Mouse (Mus musculus): ENCODE results near the gene Imp3. TPM values are rescaled to one million over a fixed set of nuclear protein-coding genes. Genes with fewer than 3 reads are reported as not detected.

Gene Imp3
- polyA plus RNA-seq, 2 experiments = 95.2 to 165 TPM

DNA sequence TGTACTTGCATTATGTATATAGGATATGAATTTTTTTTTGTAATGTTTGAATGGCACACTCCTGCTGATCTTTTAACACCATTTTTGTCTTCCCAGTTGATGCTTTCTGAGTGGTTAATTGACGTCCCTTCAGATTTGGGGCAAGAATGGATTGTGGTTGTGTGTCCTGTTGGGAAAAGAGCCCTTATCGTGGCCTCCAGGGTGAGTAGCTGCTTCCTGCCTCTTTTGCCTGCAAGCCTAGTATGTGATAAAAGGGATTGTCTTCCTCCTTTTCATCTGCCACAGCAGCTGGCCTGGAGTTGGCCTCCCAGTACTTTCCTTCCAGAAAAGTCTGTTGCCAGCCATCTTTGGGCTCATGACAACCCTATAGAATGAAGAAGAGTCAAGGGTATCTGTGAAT lies 32.9 kb downstream of the Imp3 start:
- H3K4me2 ChIP-seq (replicated peaks; ENCODE audit: low read depth, low read length, severe bottlenecking) = no peak overlapping the region
- no peak overlapping the region for H3K27ac ChIP-seq (replicated peaks; ENCODE audit: low read depth, low read length)
- 85% methylated on average over 2 of the region's 2 CpGs for WGBS
- H3K27me3 ChIP-seq (ENCODE audit: control insufficient read depth, insufficient read depth, low read length) = no peaks in the 10 kb centered on the region
- no peak overlapping the region for H3K9ac ChIP-seq (ENCODE audit: low read depth, low read length, severe bottlenecking)
- ATAC-seq (ENCODE audit: low FRiP score, low read depth) (no peak), DNase-seq (ENCODE audit: low spot score) (no peak)
- no peak for TF ChIP-seq POLR2A (IDR thresholded peaks at IDR 0.05; ENCODE audit: borderline replicate concordance, extremely low read depth, insufficient read depth, insufficient read length)
- peaks cover 23% of the 10 kb centered on the region for H3K36me3 ChIP-seq (ENCODE audit: control insufficient read depth, insufficient read depth, low read length)
- H3K4me3 ChIP-seq (replicated peaks; ENCODE audit: low read length) = no peak overlapping the region
- H3K4me1 ChIP-seq (ENCODE audit: control insufficient read depth, insufficient read depth, low read length) = no peaks in the 10 kb centered on the region
- H3K9me3 ChIP-seq (ENCODE audit: control insufficient read depth, low read length) = no peaks in the 10 kb centered on the region

DNA sequence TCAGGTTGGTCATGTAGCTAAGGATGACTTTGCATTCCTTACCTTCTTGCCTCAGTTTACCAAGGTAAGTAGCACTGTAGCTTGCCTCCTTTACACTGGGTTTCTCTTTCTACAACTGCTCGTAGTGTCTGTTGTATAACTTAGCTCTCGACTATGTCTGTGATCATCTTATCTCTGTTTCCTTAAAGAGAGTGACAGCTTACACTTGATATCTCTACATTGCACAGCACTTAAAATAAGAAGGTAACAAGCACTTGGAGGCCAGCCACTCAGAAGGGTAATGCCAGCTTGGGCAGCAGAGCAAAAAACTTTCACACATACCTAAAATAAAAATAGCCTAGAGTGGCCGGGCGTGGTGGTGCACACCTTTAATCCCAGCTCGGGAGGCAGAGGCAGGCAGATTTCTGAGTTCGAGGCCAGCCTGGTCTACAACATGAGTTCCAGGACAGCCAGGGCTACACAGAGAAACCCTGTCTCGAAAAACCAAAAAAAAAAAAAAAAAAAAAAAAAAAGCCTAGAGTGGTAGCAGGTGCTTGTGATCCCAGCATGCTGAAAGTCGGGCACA lies 36.8 kb downstream of the Imp3 start:
- Histone ChIP-seq H3K9ac (ENCODE audit: low read depth, low read length, severe bottlenecking) (no peak overlapping the region), H3K4me1 (ENCODE audit: control insufficient read depth, insufficient read depth, low read length) (no peaks in the 10 kb centered on the region), H3K4me3 (replicated peaks; ENCODE audit: low read length) (no peak overlapping the region), H3K9me3 (ENCODE audit: control insufficient read depth, low read length) (no peaks in the 10 kb centered on the region), H3K4me2 (replicated peaks; ENCODE audit: low read depth, low read length, severe bottlenecking) (no peak overlapping the region), H3K36me3 (ENCODE audit: control insufficient read depth, insufficient read depth, low read length) (peaks cover 21% of the 10 kb centered on the region; the same call in 1 of the 2 replicates), H3K27ac (replicated peaks; ENCODE audit: low read depth, low read length) (no peak overlapping the region), H3K27me3 (ENCODE audit: control insufficient read depth, insufficient read depth, low read length) (no peaks in the 10 kb centered on the region)
- DNase-seq (ENCODE audit: low spot score) (no peak), ATAC-seq (ENCODE audit: low FRiP score, low read depth) (no peak)
- TF ChIP-seq POLR2A (IDR thresholded peaks at IDR 0.05; ENCODE audit: borderline replicate concordance, extremely low read depth, insufficient read depth, insufficient read length) = no peak
- WGBS = 79% methylated on average over 8 of the region's 8 CpGs

DNA sequence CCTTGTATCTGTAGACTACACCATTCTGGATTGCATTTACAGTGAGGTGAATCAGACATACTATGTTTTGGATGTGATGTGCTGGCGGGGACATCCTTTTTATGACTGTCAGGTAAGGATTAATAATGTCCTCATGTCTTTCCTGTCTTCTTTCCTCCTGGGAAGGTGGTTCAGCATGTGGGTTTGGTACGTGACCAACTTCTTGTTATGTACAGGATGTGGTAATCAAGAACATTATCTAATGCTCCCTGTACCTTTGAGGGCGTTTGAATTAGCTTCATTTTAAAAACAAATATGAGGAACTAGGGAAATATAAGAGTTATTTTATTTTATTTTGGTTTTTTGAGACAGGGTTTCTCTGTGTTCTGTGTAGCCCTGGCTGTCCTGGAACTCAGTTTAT lies 37.9 kb downstream of the Imp3 start:
- ATAC-seq (ENCODE audit: low FRiP score, low read depth) (no peak), DNase-seq (ENCODE audit: low spot score) (no peak)
- no peaks in the 10 kb centered on the region for H3K27me3 ChIP-seq (ENCODE audit: control insufficient read depth, insufficient read depth, low read length)
- no peak overlapping the region for H3K27ac ChIP-seq (replicated peaks; ENCODE audit: low read depth, low read length)
- no peak for TF ChIP-seq POLR2A (IDR thresholded peaks at IDR 0.05; ENCODE audit: borderline replicate concordance, extremely low read depth, insufficient read depth, insufficient read length)
- H3K9ac ChIP-seq (ENCODE audit: low read depth, low read length, severe bottlenecking) = no peak overlapping the region
- H3K4me1 ChIP-seq (ENCODE audit: control insufficient read depth, insufficient read depth, low read length) = no peaks in the 10 kb centered on the region
- WGBS = 72% methylated on average over 3 of the region's 3 CpGs
- H3K36me3 ChIP-seq (ENCODE audit: control insufficient read depth, insufficient read depth, low read length) = peaks cover 26% of the 10 kb centered on the region
- H3K4me3 ChIP-seq (replicated peaks; ENCODE audit: low read length) = no peak overlapping the region
- H3K4me2 ChIP-seq (replicated peaks; ENCODE audit: low read depth, low read length, severe bottlenecking) = no peak overlapping the region
- no peaks in the 10 kb centered on the region for H3K9me3 ChIP-seq (ENCODE audit: control insufficient read depth, low read length)

DNA sequence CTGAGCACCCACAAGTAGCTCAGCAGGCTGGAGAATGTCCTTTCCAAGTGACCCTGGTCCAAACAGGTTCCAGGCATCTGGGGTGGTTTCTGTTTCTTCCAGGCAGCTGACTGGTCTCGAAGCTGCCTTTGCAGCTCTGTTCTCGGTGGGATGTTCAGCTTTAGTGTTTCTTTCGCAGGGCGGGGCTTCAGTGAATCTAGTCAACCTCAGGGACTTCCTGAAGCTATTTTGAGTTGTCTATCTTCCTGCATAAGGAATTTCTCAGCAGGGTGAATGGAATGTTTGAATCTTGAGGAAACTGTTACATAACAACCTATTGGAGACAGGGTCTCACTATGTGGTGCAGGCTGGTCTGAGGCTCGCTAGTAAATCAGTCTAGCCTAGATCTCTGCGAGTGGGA lies 42.9 kb downstream of the Imp3 start:
- Histone ChIP-seq H3K9ac (ENCODE audit: low read depth, low read length, severe bottlenecking) (no peak overlapping the region), H3K9me3 (ENCODE audit: control insufficient read depth, low read length) (no peaks in the 10 kb centered on the region), H3K4me3 (replicated peaks; ENCODE audit: low read length) (no peak overlapping the region), H3K36me3 (ENCODE audit: control insufficient read depth, insufficient read depth, low read length) (peaks cover 19% of the 10 kb centered on the region), H3K27ac (replicated peaks; ENCODE audit: low read depth, low read length) (no peak overlapping the region), H3K4me2 (replicated peaks; ENCODE audit: low read depth, low read length, severe bottlenecking) (no peak overlapping the region), H3K4me1 (ENCODE audit: control insufficient read depth, insufficient read depth, low read length) (no peaks in the 10 kb centered on the region), H3K27me3 (ENCODE audit: control insufficient read depth, insufficient read depth, low read length) (no peaks in the 10 kb centered on the region)
- ATAC-seq (ENCODE audit: low FRiP score, low read depth) (no peak), DNase-seq (ENCODE audit: low spot score) (no peak)
- no peak for TF ChIP-seq POLR2A (IDR thresholded peaks at IDR 0.05; ENCODE audit: borderline replicate concordance, extremely low read depth, insufficient read depth, insufficient read length)
- WGBS = 89% methylated on average over 6 of the region's 6 CpGs

DNA sequence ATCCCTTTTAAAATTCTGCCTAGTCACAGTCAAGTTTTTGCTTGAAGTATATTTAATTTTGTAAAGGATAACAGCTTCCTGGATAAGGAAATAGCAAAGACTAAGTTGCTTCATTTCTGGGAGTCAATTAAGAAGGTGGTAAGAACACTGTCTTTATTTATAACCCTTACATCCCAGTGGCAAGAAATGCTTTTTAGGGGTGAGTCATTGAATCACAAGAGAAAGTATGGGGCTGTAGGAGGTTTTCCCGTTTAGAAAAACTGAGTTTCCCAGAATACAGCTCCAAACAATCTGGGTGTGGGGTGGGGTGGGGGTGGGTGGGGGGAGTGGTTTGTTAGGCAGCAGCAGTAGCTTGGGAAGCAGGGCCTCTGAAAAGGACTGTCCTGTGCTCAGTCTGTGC lies 44.2 kb downstream of the Imp3 start:
- no peak overlapping the region for H3K4me2 ChIP-seq (replicated peaks; ENCODE audit: low read depth, low read length, severe bottlenecking)
- no peak for TF ChIP-seq POLR2A (IDR thresholded peaks at IDR 0.05; ENCODE audit: borderline replicate concordance, extremely low read depth, insufficient read depth, insufficient read length)
- no peak overlapping the region for H3K27ac ChIP-seq (replicated peaks; ENCODE audit: low read depth, low read length)
- no peaks in the 10 kb centered on the region for H3K9me3 ChIP-seq (ENCODE audit: control insufficient read depth, low read length)
- H3K4me3 ChIP-seq (replicated peaks; ENCODE audit: low read length) = no peak overlapping the region
- H3K36me3 ChIP-seq (ENCODE audit: control insufficient read depth, insufficient read depth, low read length) = peaks cover 19% of the 10 kb centered on the region
- no peaks in the 10 kb centered on the region for H3K4me1 ChIP-seq (ENCODE audit: control insufficient read depth, insufficient read depth, low read length)
- 77% methylated on average over 1 of the region's 1 CpGs for WGBS
- no peak for DNase-seq (ENCODE audit: low spot score)
- no peaks in the 10 kb centered on the region for H3K27me3 ChIP-seq (ENCODE audit: control insufficient read depth, insufficient read depth, low read length)
- no peak overlapping the region for H3K9ac ChIP-seq (ENCODE audit: low read depth, low read length, severe bottlenecking)
- no peak for ATAC-seq (ENCODE audit: low FRiP score, low read depth)

Other genes with a start within 250 kb of the Imp3 start
- 21.0 and 29.9 TPM in 2 replicates for gene Lingo1, start 141.0 kb upstream of the Imp3 start, polyA plus RNA-seq (2012; rRNA removed)
- 5.4 and 5.5 TPM in 2 replicates for gene Lingo1, start 141.0 kb upstream of the Imp3 start, polyA plus RNA-seq (2014; fragmentation: Nextera tagmentation; extraction: Ambion mirVana)
- 2.6 and 2.9 TPM in 2 replicates for gene Odf3l1, start 72.8 kb upstream of the Imp3 start, polyA plus RNA-seq (2012; rRNA removed)
- 1.7 and 1.8 TPM in 2 replicates for gene Odf3l1, start 72.8 kb upstream of the Imp3 start, polyA plus RNA-seq (2014; fragmentation: Nextera tagmentation; extraction: Ambion mirVana)
- gene Cspg4, start 72.4 kb upstream of the Imp3 start, polyA plus RNA-seq (2012; rRNA removed) = 59.9 and 80.6 TPM in 2 replicates
- gene Cspg4, start 72.4 kb upstream of the Imp3 start, polyA plus RNA-seq (2014; fragmentation: Nextera tagmentation; extraction: Ambion mirVana) = 47.1 and 49.2 TPM in 2 replicates
- gene Snx33, start 9.1 kb upstream of the Imp3 start, polyA plus RNA-seq (2012; rRNA removed) = 11.4 and 12.8 TPM in 2 replicates
- 8.1 and 11.2 TPM in 2 replicates for gene Snx33, start 9.1 kb upstream of the Imp3 start, polyA plus RNA-seq (2014; fragmentation: Nextera tagmentation; extraction: Ambion mirVana)
- gene Snupn, start 13.4 kb downstream of the Imp3 start, polyA plus RNA-seq (2012; rRNA removed) = 14.5 and 15.9 TPM in 2 replicates
- 24.2 and 27.0 TPM in 2 replicates for gene Snupn, start 13.4 kb downstream of the Imp3 start, polyA plus RNA-seq (2014; fragmentation: Nextera tagmentation; extraction: Ambion mirVana)
- gene Ptpn9, start 57.4 kb downstream of the Imp3 start, polyA plus RNA-seq (2012; rRNA removed) = 41.8 and 48.4 TPM in 2 replicates
- gene Ptpn9, start 57.4 kb downstream of the Imp3 start, polyA plus RNA-seq (2014; fragmentation: Nextera tagmentation; extraction: Ambion mirVana) = 38.3 and 43.7 TPM in 2 replicates
- gene Sin3a, start 134.6 kb downstream of the Imp3 start, polyA plus RNA-seq (2012; rRNA removed) = 77.0 and 121 TPM in 2 replicates
- 35.7 and 39.0 TPM in 2 replicates for gene Sin3a, start 134.6 kb downstream of the Imp3 start, polyA plus RNA-seq (2014; fragmentation: Nextera tagmentation; extraction: Ambion mirVana)
- gene Man2c1, start 193.2 kb downstream of the Imp3 start, polyA plus RNA-seq (2012; rRNA removed) = 177 and 268 TPM in 2 replicates
- 41.3 and 46.7 TPM in 2 replicates for gene Man2c1, start 193.2 kb downstream of the Imp3 start, polyA plus RNA-seq (2014; fragmentation: Nextera tagmentation; extraction: Ambion mirVana)
- gene Neil1, start 210.8 kb downstream of the Imp3 start, polyA plus RNA-seq (2012; rRNA removed) = 13.5 and 15.4 TPM in 2 replicates
- gene Neil1, start 210.8 kb downstream of the Imp3 start, polyA plus RNA-seq (2014; fragmentation: Nextera tagmentation; extraction: Ambion mirVana) = 5.4 and 7.5 TPM in 2 replicates
- 125 and 147 TPM in 2 replicates for gene Commd4, start 220.9 kb downstream of the Imp3 start, polyA plus RNA-seq (2012; rRNA removed)
- gene Commd4, start 220.9 kb downstream of the Imp3 start, polyA plus RNA-seq (2014; fragmentation: Nextera tagmentation; extraction: Ambion mirVana) = 93.2 and 95.2 TPM in 2 replicates